In the genomic region with DNA sequence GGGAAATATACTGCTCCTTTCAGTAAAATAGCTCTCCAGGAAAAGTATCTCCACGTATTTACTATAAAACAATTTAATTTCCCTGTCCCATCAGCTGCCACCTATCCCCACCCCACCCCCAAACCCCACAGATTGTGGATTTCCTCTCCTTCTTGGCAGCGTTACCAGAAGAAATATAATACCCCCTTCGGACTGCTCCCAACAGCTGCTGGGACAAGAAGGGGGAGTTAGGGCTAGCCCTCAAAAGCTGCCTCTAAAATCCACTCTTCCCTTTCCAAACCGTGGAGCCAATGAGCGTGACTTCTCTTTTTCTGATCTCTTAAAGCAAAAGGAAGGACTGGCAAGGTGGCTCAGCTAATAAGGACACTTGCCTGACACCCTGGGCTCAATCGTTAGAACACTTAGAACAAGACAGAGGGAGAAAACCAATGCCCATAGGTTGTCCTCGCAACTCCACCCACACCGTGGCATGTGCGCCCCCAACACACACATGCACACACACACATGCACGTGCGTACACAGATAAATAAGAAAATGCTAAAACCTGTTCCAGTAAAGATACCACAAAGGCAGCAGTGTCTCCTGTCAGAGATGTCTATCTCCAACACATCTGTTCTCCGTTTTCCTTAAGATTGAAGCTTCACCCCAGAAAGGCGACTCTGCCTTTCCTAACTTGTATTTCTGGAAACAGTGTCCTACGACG, we compare ENCODE assay signal across 9 mouse cellular contexts. TPM values are rescaled to one million over a fixed set of nuclear protein-coding genes. Genes with fewer than 3 reads are reported as not detected.
DNase-seq lines count a peak whose midpoint lies in the region; ATAC-seq and TF ChIP-seq lines count a peak whose summit lies in the region.
"Had no signal": no experiment of that assay in that cellular context is flagged by ENCODE, and none has a peak within 500 bp of the region (broad histone marks: within the 10 kb centered on the region; RNA-seq: fewer than 3 reads in every experiment).

No protein-coding gene starts in this region.

- H3K79me2 ChIP-seq in myocyte (ENCODE audit: control insufficient read depth, insufficient read depth) = peaks cover 29% of the 10 kb centered on the region

- peak overlapping the region; percentile 17; the same call in 1 of the 2 replicates for H3K27ac ChIP-seq in intestine, embryonic 14.5 days (ENCODE audit: low read depth)
- H3K27ac ChIP-seq in intestine, embryonic 16.5 days (ENCODE audit: low read length) = no peak overlapping the region
- H3K27ac ChIP-seq in embryonic facial prominence, embryonic 10.5 days (replicated peaks) = 0 out of 2 replicates have a peak overlapping the region, but pooled peaks have one; percentile 12
- H3K27ac ChIP-seq: neural tube, embryonic 12.5 days had no signal

- no peaks in the 10 kb centered on the region for H3K36me3 ChIP-seq in intestine, embryonic 14.5 days (ENCODE audit: control insufficient read depth, insufficient read depth, low read length)
- H3K36me3 ChIP-seq in intestine, embryonic 16.5 days (ENCODE audit: control insufficient read depth, insufficient read depth, low read length) = no peaks in the 10 kb centered on the region
- H3K36me3 ChIP-seq in embryonic facial prominence, embryonic 10.5 days (replicated peaks) = no peaks in the 10 kb centered on the region
- no peaks in the 10 kb centered on the region for H3K36me3 ChIP-seq in myocyte (ENCODE audit: control insufficient read depth, insufficient read depth)
- H3K36me3 ChIP-seq: neural tube, embryonic 12.5 days had no signal

- H3K4me1 ChIP-seq in intestine, embryonic 14.5 days (replicated peaks; ENCODE audit: control insufficient read depth, insufficient read depth, low read length) = peaks cover 16% of the 10 kb centered on the region
- H3K4me1 ChIP-seq in intestine, embryonic 16.5 days (ENCODE audit: control insufficient read depth, insufficient read depth, low read length) = peaks cover 16% of the 10 kb centered on the region
- H3K4me1 ChIP-seq in embryonic facial prominence, embryonic 10.5 days = peaks cover 57% of the 10 kb centered on the region

- intact Hi-C loops in left cerebral cortex, postnatal 36 days (cut with DNase I) = no loop called here

- no peak for DNase-seq in intestine, embryonic 14.5 days (ENCODE audit: low spot score)
- peak; percentile 50 for DNase-seq in embryonic facial prominence, embryonic 10.5 days (ENCODE audit: low spot score)
- peak; percentile 27 for DNase-seq in kidney, postnatal 14 days
- no peak for DNase-seq in spleen, adult 18-20 months
- no peak for DNase-seq in left cerebral cortex, postnatal 36 days (ENCODE audit: low spot score in 2 of 2)
- DNase-seq in T-cell, adult 2 months (ENCODE audit: low spot score) = no peak

- no peaks in the 10 kb centered on the region for H3K9me3 ChIP-seq in intestine, embryonic 14.5 days (ENCODE audit: control insufficient read depth, low read length)
- no peaks in the 10 kb centered on the region for H3K9me3 ChIP-seq in intestine, embryonic 16.5 days (ENCODE audit: control insufficient read depth, low read length)
- no peaks in the 10 kb centered on the region for H3K9me3 ChIP-seq in embryonic facial prominence, embryonic 10.5 days
- H3K9me3 ChIP-seq: neural tube, embryonic 12.5 days had no signal

- H3K4me2 ChIP-seq in intestine, embryonic 14.5 days (ENCODE audit: low read length) = no peak overlapping the region
- no peak overlapping the region for H3K4me2 ChIP-seq in intestine, embryonic 16.5 days (ENCODE audit: low read depth, low read length)
- H3K4me2 ChIP-seq in myocyte (ENCODE audit: low read depth) = peak overlapping the region; percentile 92
- H3K4me2 ChIP-seq: neural tube, embryonic 12.5 days had no signal

- no peak for TF ChIP-seq POLR2A in myocyte (IDR thresholded peaks at IDR 0.05; ENCODE audit: insufficient read length, low read depth)

- no peak overlapping the region for H3K9ac ChIP-seq in intestine, embryonic 14.5 days (ENCODE audit: low read length)
- H3K9ac ChIP-seq in intestine, embryonic 16.5 days (ENCODE audit: low read depth, low read length) = no peak overlapping the region
- H3K9ac ChIP-seq: neural tube, embryonic 12.5 days had no signal

- no peak for ATAC-seq in intestine, embryonic 14.5 days (replicated peaks; ENCODE audit: low FRiP score, low TSS enrichment, low read depth)
- ATAC-seq in intestine, embryonic 16.5 days = no peak

- H3K27me3 ChIP-seq in intestine, embryonic 14.5 days (replicated peaks; ENCODE audit: control insufficient read depth, insufficient read depth, low read length) = no peaks in the 10 kb centered on the region
- no peaks in the 10 kb centered on the region for H3K27me3 ChIP-seq in intestine, embryonic 16.5 days (replicated peaks; ENCODE audit: control insufficient read depth, insufficient read depth, low read length)
- H3K27me3 ChIP-seq in embryonic facial prominence, embryonic 10.5 days (replicated peaks; ENCODE audit: low read depth, poor library complexity, severe bottlenecking) = no peaks in the 10 kb centered on the region; the same call in 1 of the 2 replicates
- no peaks in the 10 kb centered on the region for H3K27me3 ChIP-seq in myocyte (ENCODE audit: control insufficient read depth, insufficient read depth, insufficient read length)
- H3K27me3 ChIP-seq: neural tube, embryonic 12.5 days had no signal

- no peak overlapping the region for H3K4me3 ChIP-seq in intestine, embryonic 14.5 days (ENCODE audit: low read depth, low read length)
- H3K4me3 ChIP-seq in intestine, embryonic 16.5 days (ENCODE audit: low read length) = no peak overlapping the region
- H3K4me3 ChIP-seq in embryonic facial prominence, embryonic 10.5 days = no peak overlapping the region
- no peak overlapping the region for H3K4me3 ChIP-seq in myocyte
- H3K4me3 ChIP-seq: neural tube, embryonic 12.5 days had no signal

- WGBS in intestine, embryonic 14.5 days = 55% methylated on average over 15 of the region's 15 CpGs
- WGBS in intestine, embryonic 16.5 days = 57% methylated on average over 15 of the region's 15 CpGs
- 45% methylated on average over 15 of the region's 15 CpGs for WGBS in embryonic facial prominence, embryonic 10.5 days

- H3ac ChIP-seq in myocyte (ENCODE audit: control insufficient read depth, insufficient read length) = no peak overlapping the region

TF ChIP-seq in myocyte, 11 proteins besides CTCF, POLR2A, EP300 and RAD21:
- no peak for TF ChIP-seq MAX (IDR thresholded peaks at IDR 0.05; ENCODE audit: low read depth)
- TF ChIP-seq CEBPB (IDR thresholded peaks at IDR 0.05; ENCODE audit: insufficient read depth, poor library complexity, severe bottlenecking) = no peak
- no peak for TF ChIP-seq TCF3 (IDR thresholded peaks at IDR 0.05; ENCODE audit: insufficient read length, low read depth)
- peak; percentile 72 to 86 (median 81) for TF ChIP-seq MYOD1 (IDR thresholded peaks at IDR 0.05; ENCODE audit: control insufficient read depth in 1 of 3, insufficient read length in 2 of 3, low read depth in 2 of 3)
- TF ChIP-seq SRF (IDR thresholded peaks at IDR 0.05; ENCODE audit: control insufficient read depth, insufficient read length, low read depth) = no peak
- TF ChIP-seq TCF12 (IDR thresholded peaks at IDR 0.05; ENCODE audit: insufficient read depth, poor library complexity, severe bottlenecking) = peak; percentile 51
- no peak for TF ChIP-seq REST (IDR thresholded peaks at IDR 0.05; ENCODE audit: insufficient read depth, insufficient read length)
- no peak for TF ChIP-seq E2F4 (IDR thresholded peaks at IDR 0.05; ENCODE audit: insufficient read depth)
- no peak for TF ChIP-seq POLR2AphosphoS2 (IDR thresholded peaks at IDR 0.05; ENCODE audit: insufficient read length, low read depth)
- no peak for TF ChIP-seq USF1 (IDR thresholded peaks at IDR 0.05; ENCODE audit: low read depth)
- peak in 2 of 3 experiments; percentile 36 to 91 for TF ChIP-seq MYOG (IDR thresholded peaks at IDR 0.05; ENCODE audit: control insufficient read depth in 1 of 3, insufficient read depth in 1 of 3, insufficient read length in 2 of 3, low read depth in 2 of 3)
TF ChIP-seq in myocyte: peak in this region for 3.

RNA-seq across cellular contexts. Expression of gene Fbxw4, which starts 7.7 kb away (rescaled TPM):
- 5.2 and 6.1 TPM in 2 replicates for polyA plus RNA-seq in intestine, embryonic 14.5 days (2014; fragmentation: Nextera tagmentation; extraction: Ambion mirVana)
- polyA plus RNA-seq in intestine, embryonic 16.5 days (2015; fragmentation: Nextera tagmentation; extraction: Ambion mirVana) = 2.5 and 2.8 TPM in 2 replicates
- 4.2 and 4.7 TPM in 2 replicates for polyA plus RNA-seq in embryonic facial prominence, embryonic 10.5 days (2016; fragmentation: Nextera tagmentation; extraction: Ambion mirVana)
- polyA plus RNA-seq in myocyte (2012; fragmentation: generic; extraction: Trizol) = 37.0 TPM
- 10 to 100 TPM; 34.4 to 35.9 TPM for total RNA-seq in left cerebral cortex, postnatal 36 days (2021)

Comparison
In these comparisons a context has a peak if more than half of its experiments do, and no peak if none do; other contexts are left out.
1. DNase-seq: peak in embryonic facial prominence, embryonic 10.5 days (single experiment) and kidney, postnatal 14 days (single experiment); none in intestine, embryonic 14.5 days (single experiment), spleen, adult 18-20 months (0 of 2), left cerebral cortex, postnatal 36 days (0 of 2) and T-cell, adult 2 months (single experiment).